In the genomic region with DNA sequence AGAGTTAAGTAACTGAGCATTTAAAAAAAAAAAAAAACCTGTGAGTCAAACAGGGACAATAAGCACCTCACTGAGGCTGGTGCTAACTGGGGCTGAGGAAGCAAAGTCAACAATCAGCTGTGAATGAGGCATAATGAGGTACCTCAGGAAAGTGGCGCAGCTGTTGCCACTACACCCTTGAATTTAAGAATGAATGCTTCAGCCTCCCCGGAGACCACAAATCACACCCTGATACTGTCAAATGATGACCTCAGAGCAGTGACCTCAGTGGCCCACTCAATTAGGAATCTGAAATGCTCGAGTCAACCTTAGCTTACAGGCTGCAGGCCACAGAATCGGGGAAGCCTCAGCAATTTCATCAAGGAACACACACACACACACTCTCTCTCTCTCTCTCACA, we compare ENCODE assay signal across 8 mouse cellular contexts. TPM values are rescaled to one million over a fixed set of nuclear protein-coding genes. Genes with fewer than 3 reads are reported as not detected.
DNase-seq lines count a peak whose midpoint lies in the region; ATAC-seq and TF ChIP-seq lines count a peak whose summit lies in the region.

No protein-coding gene starts in this region.

- H3K9me3 ChIP-seq in forebrain, embryonic 12.5 days = no peaks in the 10 kb centered on the region
- H3K9me3 ChIP-seq in intestine, embryonic 14.5 days (ENCODE audit: control insufficient read depth, low read length) = no peaks in the 10 kb centered on the region
- no peaks in the 10 kb centered on the region for H3K9me3 ChIP-seq in stomach, postnatal 0 days (ENCODE audit: control insufficient read depth, low read length)

- H3K27ac ChIP-seq in forebrain, embryonic 12.5 days = peak overlapping the region; percentile 94
- no peak overlapping the region for H3K27ac ChIP-seq in intestine, embryonic 14.5 days (ENCODE audit: low read depth)
- no peak overlapping the region for H3K27ac ChIP-seq in stomach, postnatal 0 days (replicated peaks)

- intact Hi-C loops in left cerebral cortex, postnatal 4 days (cut with DNase I) = loop anchor here (5.0 to 10.0 kb wide), 2 partner anchors 274 to 573 kb away; no protein-coding TSS in a partner anchor

- peak; percentile 43 for ATAC-seq in forebrain, embryonic 12.5 days (ENCODE audit: low FRiP score)
- no peak for ATAC-seq in intestine, embryonic 14.5 days (replicated peaks; ENCODE audit: low FRiP score, low TSS enrichment, low read depth)
- ATAC-seq in megakaryocyte, adult 5-6 weeks (ENCODE audit: poor library complexity, severe bottlenecking) = 0 out of 2 replicates have a peak, but pooled peaks have one; percentile 5
- no peak for ATAC-seq in stomach, postnatal 0 days (ENCODE audit: low FRiP score, low TSS enrichment)

- peak; percentile 20 to 56 for DNase-seq in right cerebral cortex, adult 2 months (ENCODE audit: low spot score in 2 of 2)
- no peak for DNase-seq in right cerebral cortex, postnatal 14 days
- no peak for DNase-seq in intestine, embryonic 14.5 days (ENCODE audit: low spot score)
- DNase-seq in stomach, postnatal 0 days (ENCODE audit: low spot score) = no peak
- no peak for DNase-seq in left cerebral cortex, postnatal 4 days
- DNase-seq in gastrocnemius, postnatal 10 days = no peak

- peaks cover 33% of the 10 kb centered on the region for H3K36me3 ChIP-seq in forebrain, embryonic 12.5 days (replicated peaks)
- H3K36me3 ChIP-seq in intestine, embryonic 14.5 days (ENCODE audit: control insufficient read depth, insufficient read depth, low read length) = peaks cover 21% of the 10 kb centered on the region
- no peaks in the 10 kb centered on the region for H3K36me3 ChIP-seq in stomach, postnatal 0 days (ENCODE audit: control insufficient read depth, insufficient read depth, low read length)

- no peaks in the 10 kb centered on the region for H3K27me3 ChIP-seq in forebrain, embryonic 12.5 days
- H3K27me3 ChIP-seq in intestine, embryonic 14.5 days (replicated peaks; ENCODE audit: control insufficient read depth, insufficient read depth, low read length) = no peaks in the 10 kb centered on the region
- no peaks in the 10 kb centered on the region for H3K27me3 ChIP-seq in stomach, postnatal 0 days (ENCODE audit: control insufficient read depth, insufficient read depth, low read length)

- no peak for TF ChIP-seq CTCF in stomach, postnatal 0 days (IDR thresholded peaks at IDR 0.05; ENCODE audit: low read depth)

- H3K4me1 ChIP-seq in forebrain, embryonic 12.5 days = peaks cover 50% of the 10 kb centered on the region
- H3K4me1 ChIP-seq in intestine, embryonic 14.5 days (replicated peaks; ENCODE audit: control insufficient read depth, insufficient read depth, low read length) = 0 out of 2 replicates have a peak, but pooled peaks cover 5% of the 10 kb centered on the region
- H3K4me1 ChIP-seq in stomach, postnatal 0 days (replicated peaks; ENCODE audit: control insufficient read depth, insufficient read depth) = no peaks in the 10 kb centered on the region

- peak overlapping the region; percentile 64 for H3K4me2 ChIP-seq in forebrain, embryonic 12.5 days
- peak overlapping the region; percentile 83 for H3K4me2 ChIP-seq in intestine, embryonic 14.5 days (ENCODE audit: low read length)
- H3K4me2 ChIP-seq in stomach, postnatal 0 days (replicated peaks; ENCODE audit: low read depth) = peak overlapping the region; percentile 20; the same call in 1 of the 2 replicates

- H3K9ac ChIP-seq in forebrain, embryonic 12.5 days = 0 out of 2 replicates have a peak overlapping the region, but pooled peaks have one; percentile 95
- no peak overlapping the region for H3K9ac ChIP-seq in intestine, embryonic 14.5 days (ENCODE audit: low read length)
- H3K9ac ChIP-seq in stomach, postnatal 0 days (ENCODE audit: low read length) = no peak overlapping the region

- peak overlapping the region; percentile 71 for H3K4me3 ChIP-seq in forebrain, embryonic 12.5 days (replicated peaks)
- H3K4me3 ChIP-seq in intestine, embryonic 14.5 days (ENCODE audit: low read depth, low read length) = no peak overlapping the region
- no peak overlapping the region for H3K4me3 ChIP-seq in stomach, postnatal 0 days (ENCODE audit: low read depth, low read length)

- TF ChIP-seq EP300 in stomach, postnatal 0 days (optimal IDR thresholded peaks at IDR 0.05) = no peak

- 28% methylated on average over 4 of the region's 4 CpGs for WGBS in forebrain, embryonic 12.5 days
- WGBS in intestine, embryonic 14.5 days = 34% methylated on average over 4 of the region's 4 CpGs
- WGBS in stomach, postnatal 0 days = 43% methylated on average over 4 of the region's 4 CpGs

RNA-seq across cellular contexts. Expression of gene Trib2, which starts 5.0 kb away (rescaled TPM):
- polyA plus RNA-seq in forebrain, embryonic 12.5 days (2016; fragmentation: Nextera tagmentation; extraction: Ambion mirVana) = 81.1 and 92.2 TPM in 2 replicates
- polyA plus RNA-seq in intestine, embryonic 14.5 days (2014; fragmentation: Nextera tagmentation; extraction: Ambion mirVana) = 26.5 and 28.9 TPM in 2 replicates
- total RNA-seq in megakaryocyte, adult 5-6 weeks (2015) = 0.96 and 1.0 TPM in 2 replicates
- 0.33 and 0.57 TPM in 2 replicates for total RNA-seq in megakaryocyte, adult 5-6 weeks (2017)
- polyA plus RNA-seq in stomach, postnatal 0 days (2015; fragmentation: Nextera tagmentation; extraction: Ambion mirVana) = 9.2 and 9.9 TPM in 2 replicates
- 10 to 100 TPM; 74.7 to 82.2 TPM for total RNA-seq in left cerebral cortex, postnatal 4 days (2021)
- 10 to 100 TPM; 23.5 to 32.1 TPM for total RNA-seq in gastrocnemius, postnatal 10 days (2021)

Comparison
In these comparisons a context has a peak if more than half of its experiments do, and no peak if none do; other contexts are left out.
1. DNase-seq: peak in right cerebral cortex, adult 2 months (2 of 2); none in right cerebral cortex, postnatal 14 days (single experiment), intestine, embryonic 14.5 days (single experiment), stomach, postnatal 0 days (single experiment), left cerebral cortex, postnatal 4 days (single experiment) and gastrocnemius, postnatal 10 days (single experiment).
2. ATAC-seq: peak in forebrain, embryonic 12.5 days (single experiment) and megakaryocyte, adult 5-6 weeks (single experiment); none in intestine, embryonic 14.5 days (single experiment) and stomach, postnatal 0 days (single experiment).
3. H3K4me2 ChIP-seq: peak in every context shown above with its lines; median percentile 83 in intestine, embryonic 14.5 days; 64 in forebrain, embryonic 12.5 days; 20 in stomach, postnatal 0 days.
4. RNA of gene Trib2, which starts 5.0 kb away (total RNA-seq): 74.7 to 82.2 TPM in left cerebral cortex, postnatal 4 days and 23.5 to 32.1 TPM in gastrocnemius, postnatal 10 days; 0.33 to 1.0 TPM in megakaryocyte, adult 5-6 weeks; every median in the first group is over 10 times any median in the second.